Mouse (Mus musculus) erythroblast, embryonic 14.5 days (primary cell): ENCODE results near the gene Il23a.

Experiments
- GATA1 ChIP-seq: IDR thresholded peaks from 2 replicates; pipeline ENCODE4 v1.6.1; 2012; ENCODE audit warnings: low read length, inconsistent platforms, mixed read lengths
- TAL1 ChIP-seq: IDR thresholded peaks from 3 replicates; pipeline ENCODE4 v1.6.1; 2012; ENCODE audit warnings: low read length, inconsistent platforms, mixed read lengths

DNA sequence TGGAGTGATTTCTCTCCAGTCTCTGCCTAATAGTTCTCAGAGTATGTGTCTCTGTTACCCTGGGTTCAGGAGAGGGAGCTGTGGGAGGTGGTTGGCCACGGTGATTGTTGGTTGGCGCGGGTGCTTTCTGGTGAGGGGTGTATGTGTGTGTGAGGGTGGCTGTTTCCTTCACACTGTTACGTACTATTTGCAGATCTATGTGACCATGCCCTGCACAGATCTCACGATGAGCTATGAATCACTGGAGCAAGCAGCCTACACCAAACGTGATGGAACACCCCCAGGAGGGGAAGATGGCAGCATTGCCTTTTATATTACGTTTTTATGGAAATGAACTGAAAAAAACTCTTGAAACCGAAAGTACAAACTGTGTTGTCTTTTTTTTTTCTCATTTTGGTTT, 28.3 kb upstream of the Il23a start:
- no peak for TF ChIP-seq GATA1
- TF ChIP-seq TAL1, result no peak
